Mouse (Mus musculus): ENCODE measurements around the gene Parva. TPM values are rescaled to one million over a fixed set of nuclear protein-coding genes. Genes with fewer than 3 reads are reported as not detected.

The Parva gene
- polyA plus RNA-seq (2015; fragmentation: Nextera tagmentation; extraction: Ambion mirVana): 26.2 and 31.7 TPM in 2 replicates

DNA sequence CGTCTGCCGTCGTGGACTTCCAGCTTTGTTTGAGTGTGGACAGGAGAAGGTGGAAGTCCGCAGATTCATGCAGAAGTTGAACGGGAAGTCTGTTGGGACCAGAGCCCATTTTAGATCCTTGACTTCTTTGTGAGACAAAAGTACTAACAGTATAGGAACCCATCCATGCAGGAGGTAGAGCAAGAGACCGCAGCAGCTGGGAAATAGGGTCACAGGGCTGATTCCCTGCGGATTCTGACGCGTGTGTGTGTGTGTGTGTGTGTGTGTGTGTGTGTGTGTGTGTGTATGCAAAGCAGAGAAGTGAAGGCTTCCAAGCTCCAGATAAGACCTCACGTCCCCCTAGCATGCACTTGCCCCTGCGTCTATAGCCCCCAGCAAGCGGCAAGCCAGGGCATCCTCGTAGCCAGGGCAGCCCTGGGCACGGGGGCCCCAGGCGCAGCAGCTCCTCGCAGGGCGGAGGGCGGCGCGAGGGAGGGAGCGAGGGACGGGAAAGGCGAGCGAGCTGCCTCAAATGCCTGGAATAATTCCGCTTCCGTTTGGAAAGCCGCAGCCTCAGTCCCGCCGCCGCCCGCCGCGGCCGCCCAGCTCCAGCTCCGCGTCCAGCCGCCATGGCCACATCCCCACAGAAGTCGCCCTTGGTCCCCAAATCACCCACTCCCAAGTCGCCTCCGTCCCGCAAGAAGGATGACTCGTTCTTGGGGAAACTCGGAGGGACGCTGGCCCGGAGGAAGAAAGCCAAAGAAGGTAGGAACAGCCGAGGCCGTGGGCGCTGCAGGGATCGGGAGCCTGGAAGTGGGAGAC, at the start of gene Parva:
Gene Parva, plus strand, starts transcription at position 149 of the 801 bp plus-strand sequence.
- peak within 1 kb of the TSS; percentile 83 for H3K9ac ChIP-seq
- peak within 1 kb of the TSS; percentile 91 for H3K4me2 ChIP-seq
- peaks cover 21% of the 10 kb centered on the region for H3K4me1 ChIP-seq (replicated peaks)
- no peaks in the 10 kb centered on the region for H3K9me3 ChIP-seq
- peak within 1 kb of the TSS; percentile 67 for H3K4me3 ChIP-seq
- ATAC-seq (ENCODE audit: low read depth): peak; percentile 89
- peaks cover 11% of the 10 kb centered on the region; the same call in 1 of the 2 replicates for H3K27me3 ChIP-seq
- H3K36me3 ChIP-seq: no peaks in the 10 kb centered on the region
- peak within 1 kb of the TSS; percentile 91 for H3K27ac ChIP-seq (replicated peaks)
- 1% methylated on average over 49 of the region's 49 CpGs for WGBS

- H3K27me3 ChIP-seq: no peaks in the 10 kb centered on the region; the same call in 1 of the 2 replicates
- H3K4me1 ChIP-seq (replicated peaks): no peaks in the 10 kb centered on the region
- ATAC-seq (ENCODE audit: low read depth): no peak
- no peak overlapping the region for H3K4me2 ChIP-seq
- no peaks in the 10 kb centered on the region for H3K9me3 ChIP-seq
- no peak overlapping the region for H3K4me3 ChIP-seq
- no peak overlapping the region for H3K27ac ChIP-seq (replicated peaks)
- H3K9ac ChIP-seq: 0 out of 2 replicates have a peak overlapping the region, but pooled peaks have one; percentile 26
- no peaks in the 10 kb centered on the region for H3K36me3 ChIP-seq
- 84% methylated on average over 5 of the region's 5 CpGs for WGBS
Measured at GRCm38 (mm10) chr7:112378056-112378455, 49.2 kb upstream of the Parva start.

- Histone ChIP-seq H3K4me3 (no peak overlapping the region), H3K36me3 (no peaks in the 10 kb centered on the region), H3K27me3 (no peaks in the 10 kb centered on the region; the same call in 1 of the 2 replicates), H3K9ac (no peak overlapping the region), H3K9me3 (no peaks in the 10 kb centered on the region), H3K4me1 (replicated peaks) (no peaks in the 10 kb centered on the region), H3K27ac (replicated peaks) (no peak overlapping the region), H3K4me2 (no peak overlapping the region)
- no peak for ATAC-seq (ENCODE audit: low read depth)
- WGBS: 79% methylated on average over 5 of the region's 5 CpGs
Measured at GRCm38 (mm10) chr7:112378476-112378875, 48.8 kb upstream of the Parva start.

DNA sequence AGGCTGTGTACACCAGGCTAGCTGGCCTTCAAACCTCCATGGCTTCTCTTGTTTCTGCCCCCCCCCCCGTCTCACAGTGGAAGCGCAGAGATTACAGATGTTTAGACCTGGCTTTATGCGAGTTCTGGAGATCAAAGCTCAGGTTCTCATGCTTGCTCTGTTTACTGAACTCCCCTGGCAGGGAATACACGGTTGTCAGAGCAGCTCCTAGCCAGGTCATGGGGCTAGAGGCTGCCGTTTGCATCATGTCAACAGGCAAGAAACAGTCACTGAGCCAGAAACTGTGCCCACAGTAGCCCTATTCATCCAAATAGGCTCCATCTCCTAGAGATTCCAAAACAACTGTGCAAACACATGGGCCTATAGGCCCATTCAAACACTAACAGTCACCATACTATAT, 40.8 kb upstream of the Parva start:
- Histone ChIP-seq H3K4me3 (no peak overlapping the region), H3K9ac (no peak overlapping the region), H3K36me3 (no peaks in the 10 kb centered on the region), H3K9me3 (no peaks in the 10 kb centered on the region), H3K27me3 (no peaks in the 10 kb centered on the region), H3K4me1 (replicated peaks) (peaks cover 27% of the 10 kb centered on the region), H3K27ac (replicated peaks) (no peak overlapping the region), H3K4me2 (no peak overlapping the region)
- WGBS: 68% methylated on average over 5 of the region's 5 CpGs
- ATAC-seq (ENCODE audit: low read depth): no peak

GRCm38 (mm10) chr7:112387876-112388275, 39.4 kb upstream of the Parva start:
- H3K4me1 ChIP-seq (replicated peaks): peaks cover 38% of the 10 kb centered on the region
- H3K27ac ChIP-seq (replicated peaks): no peak overlapping the region
- no peak for ATAC-seq (ENCODE audit: low read depth)
- H3K27me3 ChIP-seq: no peaks in the 10 kb centered on the region
- H3K9ac ChIP-seq: no peak overlapping the region
- H3K9me3 ChIP-seq: no peaks in the 10 kb centered on the region
- no peak overlapping the region for H3K4me3 ChIP-seq
- WGBS: 79% methylated on average over 5 of the region's 5 CpGs
- no peak overlapping the region for H3K4me2 ChIP-seq
- H3K36me3 ChIP-seq: no peaks in the 10 kb centered on the region

- no peak overlapping the region for H3K4me3 ChIP-seq
- no peak overlapping the region for H3K27ac ChIP-seq (replicated peaks)
- ATAC-seq (ENCODE audit: low read depth): no peak
- 91% methylated on average over 5 of the region's 5 CpGs for WGBS
- H3K36me3 ChIP-seq: no peaks in the 10 kb centered on the region
- no peak overlapping the region for H3K4me2 ChIP-seq
- H3K27me3 ChIP-seq: no peaks in the 10 kb centered on the region
- H3K9me3 ChIP-seq: no peaks in the 10 kb centered on the region
- H3K9ac ChIP-seq: no peak overlapping the region
- H3K4me1 ChIP-seq (replicated peaks): peaks cover 38% of the 10 kb centered on the region
Measured at GRCm38 (mm10) chr7:112388363-112388875, 38.9 kb upstream of the Parva start.

GRCm38 (mm10) chr7:112389611-112390251, 37.6 kb upstream of the Parva start:
- no peaks in the 10 kb centered on the region for H3K27me3 ChIP-seq
- H3K4me2 ChIP-seq: peak overlapping the region; percentile 2

GRCm38 (mm10) chr7:112390252-112390936, 36.9 kb upstream of the Parva start:
- Histone ChIP-seq H3K4me2 (peak overlapping the region; percentile 21), H3K4me1 (replicated peaks) (peaks cover 38% of the 10 kb centered on the region), H3K36me3 (no peaks in the 10 kb centered on the region), H3K27me3 (no peaks in the 10 kb centered on the region), H3K9ac (no peak overlapping the region), H3K4me3 (no peak overlapping the region), H3K27ac (replicated peaks) (peak overlapping the region; percentile 82), H3K9me3 (no peaks in the 10 kb centered on the region)
- peak; percentile 61; the same call in 1 of the 2 replicates for ATAC-seq (ENCODE audit: low read depth)
- 22% methylated on average over 11 of the region's 11 CpGs for WGBS

More at GRCm38 (mm10) chr7:112389611-112390251, 37.6 kb upstream of the Parva start:
- no peaks in the 10 kb centered on the region for H3K9me3 ChIP-seq
- no peaks in the 10 kb centered on the region for H3K36me3 ChIP-seq
- peak overlapping the region; percentile 82 for H3K27ac ChIP-seq (replicated peaks)
- peaks cover 38% of the 10 kb centered on the region for H3K4me1 ChIP-seq (replicated peaks)
- ATAC-seq (ENCODE audit: low read depth): peak; percentile 79
- H3K4me3 ChIP-seq: no peak overlapping the region
- 31% methylated on average over 6 of the region's 6 CpGs for WGBS
- H3K9ac ChIP-seq: no peak overlapping the region

DNA sequence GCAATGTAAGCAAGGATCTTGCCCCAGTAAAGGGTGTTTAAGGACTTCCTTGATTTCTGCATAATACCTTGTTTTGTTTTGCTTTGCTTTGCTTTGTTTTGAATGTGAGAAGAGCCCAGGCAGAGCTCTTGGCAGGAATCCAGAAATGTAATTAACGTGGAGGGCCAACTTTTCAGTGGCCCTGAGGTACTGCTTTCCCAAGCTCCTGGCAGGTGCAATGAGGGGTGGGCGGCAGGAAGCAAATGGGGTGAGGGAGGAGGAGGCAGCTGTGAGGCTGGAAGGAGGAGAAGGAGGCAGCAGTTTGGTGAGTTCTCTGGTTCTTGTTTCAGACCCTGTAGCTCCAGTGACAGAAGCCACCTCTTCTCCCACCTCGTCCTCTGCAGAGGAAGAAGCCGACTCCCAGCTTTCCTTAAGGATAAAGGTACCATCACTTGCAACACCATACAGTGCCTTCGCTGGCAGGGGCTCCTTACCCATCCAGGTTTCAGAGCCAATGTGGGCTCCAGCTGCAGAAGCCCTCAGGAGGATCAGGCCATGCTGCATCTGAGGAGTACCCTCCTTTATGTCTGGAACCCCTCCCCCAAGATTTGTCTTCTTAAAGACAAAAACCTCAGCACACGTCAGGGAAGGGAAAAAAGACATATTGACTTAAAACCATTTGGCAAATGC, 36.2 kb upstream of the Parva start:
- Histone ChIP-seq H3K9ac (no peak overlapping the region), H3K27me3 (no peaks in the 10 kb centered on the region), H3K4me1 (replicated peaks) (peaks cover 38% of the 10 kb centered on the region), H3K4me2 (peak overlapping the region; percentile 21), H3K4me3 (no peak overlapping the region), H3K27ac (replicated peaks) (peak overlapping the region; percentile 82), H3K36me3 (no peaks in the 10 kb centered on the region), H3K9me3 (no peaks in the 10 kb centered on the region)
- WGBS: 22% methylated on average over 6 of the region's 6 CpGs
- ATAC-seq (ENCODE audit: low read depth): peak; percentile 41; the same call in 1 of the 2 replicates

GRCm38 (mm10) chr7:112397786-112398185, 29.5 kb upstream of the Parva start:
- 90% methylated on average over 3 of the region's 3 CpGs for WGBS
- peaks cover 10% of the 10 kb centered on the region; the same call in 1 of the 2 replicates for H3K4me1 ChIP-seq (replicated peaks)
- ATAC-seq (ENCODE audit: low read depth): no peak
- H3K27me3 ChIP-seq: no peaks in the 10 kb centered on the region
- no peak overlapping the region for H3K27ac ChIP-seq (replicated peaks)
- H3K4me2 ChIP-seq: no peak overlapping the region
- H3K4me3 ChIP-seq: no peak overlapping the region
- no peaks in the 10 kb centered on the region for H3K36me3 ChIP-seq
- H3K9ac ChIP-seq: no peak overlapping the region
- H3K9me3 ChIP-seq: no peaks in the 10 kb centered on the region

DNA sequence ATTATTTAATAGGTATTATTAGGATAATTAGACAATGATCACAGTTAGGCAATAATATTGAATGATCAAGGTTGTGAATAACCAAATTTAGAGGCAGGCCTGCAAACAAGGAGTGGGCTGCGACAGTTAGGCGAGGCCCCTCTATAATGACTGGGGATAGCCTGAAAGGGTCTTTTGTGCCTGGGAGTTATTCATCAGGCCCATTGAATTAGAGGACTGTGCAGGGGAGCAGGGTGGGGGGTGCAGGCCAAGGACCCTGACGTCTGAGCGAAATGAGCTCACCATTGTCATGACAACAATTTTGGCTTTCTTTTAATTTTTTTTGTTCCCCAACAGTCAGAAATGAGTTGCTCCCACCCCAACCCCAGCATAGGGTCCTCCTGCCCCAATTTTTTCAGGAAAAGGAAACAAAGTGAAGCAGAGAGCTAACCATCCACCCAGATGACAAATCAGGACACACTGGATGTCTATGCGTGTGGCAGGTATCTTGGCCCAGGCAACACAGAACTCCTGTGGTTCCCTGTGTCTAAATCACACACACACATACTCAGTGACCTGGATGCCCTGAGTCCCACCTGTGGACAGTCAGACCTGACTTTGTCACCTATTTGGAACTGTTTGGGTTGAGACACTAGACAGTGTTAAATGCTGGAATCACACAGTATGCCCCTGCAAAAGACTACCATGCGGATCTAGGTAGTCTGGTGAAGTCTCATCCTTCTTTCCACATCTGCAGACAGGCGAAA, 27.7 kb upstream of the Parva start:
- 29% methylated on average over 7 of the region's 7 CpGs for WGBS
- H3K4me2 ChIP-seq: no peak overlapping the region
- no peak overlapping the region for H3K9ac ChIP-seq
- H3K4me1 ChIP-seq (replicated peaks): peaks cover 10% of the 10 kb centered on the region; the same call in 1 of the 2 replicates
- H3K27ac ChIP-seq (replicated peaks): peak overlapping the region; percentile 39; the same call in 1 of the 2 replicates
- ATAC-seq (ENCODE audit: low read depth): peak; percentile 77
- no peaks in the 10 kb centered on the region for H3K9me3 ChIP-seq
- no peaks in the 10 kb centered on the region for H3K36me3 ChIP-seq
- H3K27me3 ChIP-seq: no peaks in the 10 kb centered on the region
- H3K4me3 ChIP-seq: no peak overlapping the region

All from neural tube, embryonic 13.5 days (tissue).